Mouse (Mus musculus) cerebellum, adult 2 months (tissue): ENCODE data around the gene Ccdc63.

Experiments used
- CTCF ChIP-seq: fragments of 200-500 bp; IDR thresholded peaks from 2 replicates; pipeline ENCODE4 v1.5.1; 2011; ENCODE audit warnings: low read depth, mild to moderate bottlenecking, control low read depth, low read length, moderate library complexity, borderline replicate concordance; ENCODE audit not compliant: insufficient read depth
- POLR2A ChIP-seq: fragments of 200-500 bp; IDR thresholded peaks from 2 replicates; pipeline ENCODE4 v1.6.1; 2011; ENCODE audit warnings: low read length, control low read depth, borderline replicate concordance; ENCODE audit not compliant: insufficient read depth

DNA sequence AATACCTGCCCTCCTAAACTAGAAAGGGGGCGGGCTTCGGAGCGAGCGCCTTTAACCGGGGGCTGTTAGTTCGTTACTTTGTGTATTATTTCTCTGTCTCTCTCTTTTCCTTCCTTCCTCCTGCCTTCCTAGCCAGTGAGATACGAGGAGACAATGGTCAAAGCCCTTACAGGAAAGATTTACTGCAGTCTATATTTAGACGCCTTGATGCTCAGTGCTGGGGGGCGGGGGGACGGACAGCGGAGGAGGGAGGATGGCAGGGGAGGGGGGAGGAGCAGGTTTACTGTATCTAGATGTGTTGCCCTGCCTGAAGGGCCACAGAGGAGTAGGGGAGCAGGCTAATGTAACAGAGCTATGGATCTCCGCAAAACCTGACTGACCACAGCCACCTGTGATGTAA lies 78.1 kb downstream of the Ccdc63 start:
- TF ChIP-seq CTCF (no peak), POLR2A (no peak)
